Mouse (Mus musculus) skeletal muscle tissue, adult 2 months (tissue): ENCODE data around the gene Atp6v1d.

Experiments used
- DNase-seq: peaks from one replicate; pipeline ENCODE4 v3.0.0-alpha.2; 2012; ENCODE audit warnings: low read depth, low spot score

The Atp6v1d gene

GRCm38 (mm10) chr12:78794236-78794635 lies 67.2 kb downstream of the Atp6v1d start:
- no peak for DNase-seq

DNA sequence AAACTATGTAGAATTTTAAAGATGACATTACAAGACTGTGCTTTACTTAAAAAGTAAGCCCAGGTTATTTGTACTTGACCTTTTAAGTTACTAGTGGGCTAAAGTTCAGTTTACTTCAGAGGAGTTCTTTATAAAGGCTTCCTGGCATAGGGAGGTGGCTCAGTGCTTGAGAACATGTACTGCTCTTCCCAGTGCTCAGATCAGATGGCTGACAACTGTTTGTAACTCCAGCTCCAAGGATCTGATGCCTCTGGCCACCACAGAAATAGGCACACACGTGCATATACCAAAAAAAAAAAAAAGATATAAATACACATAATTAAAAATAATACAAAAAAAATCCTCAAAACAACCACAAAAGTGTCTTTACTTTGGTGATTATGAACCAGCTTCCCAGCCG lies 70.6 kb downstream of the Atp6v1d start:
- peak; percentile 87 for DNase-seq
